Mouse (Mus musculus): Measurements from ENCODE around the gene Tpo. TPM values are rescaled to one million over a fixed set of nuclear protein-coding genes. Genes with fewer than 3 reads are reported as not detected.

The Tpo gene
- polyA plus RNA-seq, 1 experiment from 2014 or later, result not detected

DNA sequence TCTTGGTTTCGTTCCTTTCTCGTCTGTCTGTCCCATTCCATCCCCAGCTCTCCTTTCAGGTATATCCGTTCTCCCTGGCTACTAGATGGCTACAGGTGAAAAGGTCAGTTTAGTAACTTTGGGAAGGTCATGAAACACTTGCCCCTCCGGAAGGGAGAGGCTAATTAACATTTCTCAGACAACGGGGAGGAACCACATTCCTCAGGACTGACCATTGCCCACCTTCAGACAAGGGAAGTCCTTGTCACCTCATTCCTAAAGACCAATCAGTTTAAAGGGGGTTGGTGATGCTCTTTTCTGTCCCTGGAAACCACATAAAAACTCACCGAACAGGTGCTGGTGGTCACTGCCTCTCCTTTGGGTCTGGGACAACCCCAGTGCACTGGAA is 70.3 kb downstream of the Tpo start:
- ATAC-seq (replicated peaks; ENCODE audit: insufficient number of reproducible peaks, low FRiP score, low TSS enrichment), result no peak
- no peaks in the 10 kb centered on the region for H3K36me3 ChIP-seq (ENCODE audit: control insufficient read depth, insufficient read depth, low read length)
- H3K4me1 ChIP-seq (ENCODE audit: control insufficient read depth, insufficient read depth, low read length), result no peaks in the 10 kb centered on the region
- no peak overlapping the region for H3K4me2 ChIP-seq
- H3K9me3 ChIP-seq (replicated peaks; ENCODE audit: control insufficient read depth, low read length), result no peaks in the 10 kb centered on the region
- H3K4me3 ChIP-seq (ENCODE audit: low read depth, low read length), result no peak overlapping the region
- H3K27ac ChIP-seq (ENCODE audit: low read depth, low read length), result no peak overlapping the region
- no peak overlapping the region for H3K9ac ChIP-seq (ENCODE audit: low read depth, low read length)
- 35% methylated on average over 6 of the region's 6 CpGs for WGBS (ENCODE audit: insufficient replicate concordance)
- 0 out of 2 replicates have a peak, but pooled peaks cover 3% of the 10 kb centered on the region for H3K27me3 ChIP-seq (ENCODE audit: control insufficient read depth, insufficient read depth, low read length)

- Histone ChIP-seq H3K9me3 (replicated peaks; ENCODE audit: control insufficient read depth, low read length) (no peaks in the 10 kb centered on the region), H3K4me3 (ENCODE audit: low read depth, low read length) (no peak overlapping the region), H3K4me2 (no peak overlapping the region), H3K27me3 (ENCODE audit: control insufficient read depth, insufficient read depth, low read length) (0 out of 2 replicates have a peak, but pooled peaks cover 3% of the 10 kb centered on the region), H3K27ac (ENCODE audit: low read depth, low read length) (no peak overlapping the region), H3K9ac (ENCODE audit: low read depth, low read length) (no peak overlapping the region), H3K36me3 (ENCODE audit: control insufficient read depth, insufficient read depth, low read length) (no peaks in the 10 kb centered on the region), H3K4me1 (ENCODE audit: control insufficient read depth, insufficient read depth, low read length) (no peaks in the 10 kb centered on the region)
- no peak for ATAC-seq (replicated peaks; ENCODE audit: insufficient number of reproducible peaks, low FRiP score, low TSS enrichment)
- 22% methylated on average over 1 of the region's 1 CpGs for WGBS (ENCODE audit: insufficient replicate concordance)
Observed at GRCm38 (mm10) chr12:30061503-30062117, 70.8 kb downstream of the Tpo start.

GRCm38 (mm10) chr12:30058044-30058443 is 74.4 kb downstream of the Tpo start:
- no peak overlapping the region for H3K4me3 ChIP-seq (ENCODE audit: low read depth, low read length)
- no peak overlapping the region for H3K27ac ChIP-seq (ENCODE audit: low read depth, low read length)
- 40% methylated on average over 6 of the region's 6 CpGs for WGBS (ENCODE audit: insufficient replicate concordance)
- no peaks in the 10 kb centered on the region for H3K36me3 ChIP-seq (ENCODE audit: control insufficient read depth, insufficient read depth, low read length)
- H3K9ac ChIP-seq (ENCODE audit: low read depth, low read length), result no peak overlapping the region
- H3K9me3 ChIP-seq (replicated peaks; ENCODE audit: control insufficient read depth, low read length), result no peaks in the 10 kb centered on the region
- H3K4me2 ChIP-seq, result no peak overlapping the region
- no peak for ATAC-seq (replicated peaks; ENCODE audit: insufficient number of reproducible peaks, low FRiP score, low TSS enrichment)
- H3K27me3 ChIP-seq (ENCODE audit: control insufficient read depth, insufficient read depth, low read length), result 0 out of 2 replicates have a peak, but pooled peaks cover 3% of the 10 kb centered on the region
- H3K4me1 ChIP-seq (ENCODE audit: control insufficient read depth, insufficient read depth, low read length), result no peaks in the 10 kb centered on the region

DNA sequence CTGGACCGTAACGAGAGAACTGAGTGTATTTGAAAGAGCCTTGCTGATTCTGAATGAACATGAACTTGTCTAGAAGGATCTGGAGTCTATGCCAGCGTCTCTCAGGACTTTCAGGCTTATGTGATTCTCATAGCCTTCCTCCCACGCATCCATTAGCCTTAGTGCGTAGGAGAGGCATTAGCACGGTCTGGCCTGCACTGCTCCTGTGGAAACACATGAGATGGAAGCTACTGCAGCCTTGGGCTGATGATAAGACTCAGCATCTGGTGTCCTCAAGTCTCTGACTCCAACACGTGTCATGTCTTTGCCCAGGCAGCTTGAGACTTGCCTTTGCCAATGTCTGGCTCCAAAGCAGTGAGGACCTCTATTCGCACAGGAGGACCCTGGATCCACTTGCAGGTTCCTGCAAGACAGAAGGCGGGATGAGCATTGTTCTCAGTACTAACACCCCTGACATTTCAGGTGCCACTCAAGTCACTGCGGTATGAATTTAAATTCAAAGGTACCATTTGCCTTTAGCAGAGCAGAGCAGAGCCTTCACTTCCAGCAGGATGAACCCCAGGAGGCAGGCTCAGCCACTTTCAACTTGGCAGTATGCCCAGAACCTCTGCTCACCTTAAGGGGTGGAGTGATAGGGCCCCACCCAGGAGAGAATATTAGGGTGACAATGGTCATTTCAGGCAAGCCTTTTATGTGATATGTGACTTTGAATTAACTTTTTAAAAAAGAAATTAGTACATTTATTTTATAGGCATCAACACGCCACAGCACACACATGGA is 77.5 kb downstream of the Tpo start:
- Histone ChIP-seq H3K4me2 (no peak overlapping the region), H3K27ac (ENCODE audit: low read depth, low read length) (no peak overlapping the region), H3K9ac (ENCODE audit: low read depth, low read length) (no peak overlapping the region), H3K4me1 (ENCODE audit: control insufficient read depth, insufficient read depth, low read length) (no peaks in the 10 kb centered on the region), H3K9me3 (replicated peaks; ENCODE audit: control insufficient read depth, low read length) (no peaks in the 10 kb centered on the region), H3K4me3 (ENCODE audit: low read depth, low read length) (no peak overlapping the region), H3K36me3 (ENCODE audit: control insufficient read depth, insufficient read depth, low read length) (no peaks in the 10 kb centered on the region), H3K27me3 (ENCODE audit: control insufficient read depth, insufficient read depth, low read length) (0 out of 2 replicates have a peak, but pooled peaks cover 3% of the 10 kb centered on the region)
- WGBS (ENCODE audit: insufficient replicate concordance), result 81% methylated on average over 11 of the region's 11 CpGs
- no peak for ATAC-seq (replicated peaks; ENCODE audit: insufficient number of reproducible peaks, low FRiP score, low TSS enrichment)

DNA sequence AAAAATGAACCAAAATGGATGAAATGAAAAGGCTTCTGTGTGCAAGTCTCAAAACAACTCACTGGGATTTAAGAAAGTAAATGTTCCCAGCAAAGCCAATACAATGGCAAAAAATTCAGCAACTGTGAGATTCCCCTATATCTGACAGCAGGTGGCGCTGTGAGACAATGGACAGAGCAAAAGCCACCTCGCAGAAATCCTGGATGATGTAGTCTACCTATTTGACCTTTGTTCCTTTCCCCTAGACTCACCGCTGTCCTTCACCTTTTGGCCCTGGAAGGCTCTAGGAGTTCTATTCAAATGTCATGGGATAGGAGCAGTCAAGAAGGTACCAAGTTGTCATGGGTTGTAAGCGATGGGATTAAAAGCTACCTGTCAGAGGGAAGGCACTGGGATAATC is 82.2 kb downstream of the Tpo start:
- H3K27me3 ChIP-seq (ENCODE audit: control insufficient read depth, insufficient read depth, low read length), result 0 out of 2 replicates have a peak, but pooled peaks cover 4% of the 10 kb centered on the region
- H3K9me3 ChIP-seq (replicated peaks; ENCODE audit: control insufficient read depth, low read length), result no peaks in the 10 kb centered on the region
- H3K4me3 ChIP-seq (ENCODE audit: low read depth, low read length), result no peak overlapping the region
- no peaks in the 10 kb centered on the region for H3K4me1 ChIP-seq (ENCODE audit: control insufficient read depth, insufficient read depth, low read length)
- no peaks in the 10 kb centered on the region for H3K36me3 ChIP-seq (ENCODE audit: control insufficient read depth, insufficient read depth, low read length)
- no peak overlapping the region for H3K9ac ChIP-seq (ENCODE audit: low read depth, low read length)
- no peak overlapping the region for H3K27ac ChIP-seq (ENCODE audit: low read depth, low read length)
- H3K4me2 ChIP-seq, result no peak overlapping the region
- 20% methylated on average over 4 of the region's 4 CpGs for WGBS (ENCODE audit: insufficient replicate concordance)
- ATAC-seq (replicated peaks; ENCODE audit: insufficient number of reproducible peaks, low FRiP score, low TSS enrichment), result no peak

- ATAC-seq (replicated peaks; ENCODE audit: insufficient number of reproducible peaks, low FRiP score, low TSS enrichment), result no peak
- Histone ChIP-seq H3K4me3 (ENCODE audit: low read depth, low read length) (no peak overlapping the region), H3K9me3 (replicated peaks; ENCODE audit: control insufficient read depth, low read length) (no peaks in the 10 kb centered on the region), H3K4me2 (no peak overlapping the region), H3K4me1 (ENCODE audit: control insufficient read depth, insufficient read depth, low read length) (no peaks in the 10 kb centered on the region), H3K36me3 (ENCODE audit: control insufficient read depth, insufficient read depth, low read length) (no peaks in the 10 kb centered on the region), H3K27me3 (ENCODE audit: control insufficient read depth, insufficient read depth, low read length) (0 out of 2 replicates have a peak, but pooled peaks cover 4% of the 10 kb centered on the region), H3K9ac (ENCODE audit: low read depth, low read length) (no peak overlapping the region), H3K27ac (ENCODE audit: low read depth, low read length) (no peak overlapping the region)
- 66% methylated on average over 9 of the region's 9 CpGs for WGBS (ENCODE audit: insufficient replicate concordance)
Observed at GRCm38 (mm10) chr12:30049818-30050217, 82.6 kb downstream of the Tpo start.

DNA sequence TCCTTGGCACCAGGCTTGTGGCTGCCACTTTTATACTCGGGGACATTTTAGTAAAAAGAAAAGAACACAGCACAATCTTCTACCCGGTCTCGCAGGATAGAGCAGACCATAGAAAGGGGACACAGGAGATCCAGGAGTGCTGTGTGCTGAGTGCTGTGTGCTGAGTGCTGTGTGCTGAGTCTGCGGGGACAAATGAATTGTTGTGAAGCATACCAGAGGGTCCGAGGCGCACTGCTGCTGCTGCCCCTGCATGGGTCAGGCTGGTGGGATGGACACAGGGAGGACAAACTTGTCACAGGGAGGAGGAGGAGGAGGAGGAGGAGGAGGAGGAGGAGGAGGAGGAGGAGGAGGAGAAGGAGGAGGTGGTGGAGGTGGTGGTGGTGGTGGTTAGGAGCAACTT is 83.6 kb downstream of the Tpo start:
- no peak overlapping the region for H3K27ac ChIP-seq (ENCODE audit: low read depth, low read length)
- no peak overlapping the region for H3K4me3 ChIP-seq (ENCODE audit: low read depth, low read length)
- H3K4me2 ChIP-seq, result no peak overlapping the region
- 0 out of 2 replicates have a peak, but pooled peaks cover 4% of the 10 kb centered on the region for H3K27me3 ChIP-seq (ENCODE audit: control insufficient read depth, insufficient read depth, low read length)
- H3K9ac ChIP-seq (ENCODE audit: low read depth, low read length), result no peak overlapping the region
- 83% methylated on average over 6 of the region's 6 CpGs for WGBS (ENCODE audit: insufficient replicate concordance)
- ATAC-seq (replicated peaks; ENCODE audit: insufficient number of reproducible peaks, low FRiP score, low TSS enrichment), result no peak
- no peaks in the 10 kb centered on the region for H3K4me1 ChIP-seq (ENCODE audit: control insufficient read depth, insufficient read depth, low read length)
- H3K9me3 ChIP-seq (replicated peaks; ENCODE audit: control insufficient read depth, low read length), result no peaks in the 10 kb centered on the region
- no peaks in the 10 kb centered on the region for H3K36me3 ChIP-seq (ENCODE audit: control insufficient read depth, insufficient read depth, low read length)

DNA sequence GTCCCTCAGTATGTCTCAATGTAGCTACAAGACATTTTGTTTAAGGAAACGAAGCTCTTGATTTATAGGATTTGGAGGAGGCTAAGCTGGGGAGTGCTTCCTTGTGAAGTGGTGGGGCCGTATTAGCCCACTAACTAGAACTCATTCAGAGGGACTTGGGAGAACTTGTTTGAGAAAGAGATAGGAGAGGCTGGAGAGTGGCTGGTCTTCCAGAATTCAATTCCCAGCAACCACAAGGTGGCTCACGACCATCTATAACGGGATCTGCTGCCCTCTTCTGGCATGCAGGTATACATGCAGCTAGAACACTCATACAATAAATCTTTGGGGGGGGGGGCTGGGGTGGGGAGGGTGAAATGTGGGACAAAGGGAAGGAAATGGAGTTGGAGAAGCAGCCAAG is 92.3 kb downstream of the Tpo start:
- Histone ChIP-seq H3K9ac (ENCODE audit: low read depth, low read length) (no peak overlapping the region), H3K4me1 (ENCODE audit: control insufficient read depth, insufficient read depth, low read length) (no peaks in the 10 kb centered on the region), H3K27me3 (ENCODE audit: control insufficient read depth, insufficient read depth, low read length) (no peaks in the 10 kb centered on the region), H3K36me3 (ENCODE audit: control insufficient read depth, insufficient read depth, low read length) (no peaks in the 10 kb centered on the region), H3K4me3 (ENCODE audit: low read depth, low read length) (no peak overlapping the region), H3K27ac (ENCODE audit: low read depth, low read length) (no peak overlapping the region), H3K9me3 (replicated peaks; ENCODE audit: control insufficient read depth, low read length) (no peaks in the 10 kb centered on the region), H3K4me2 (no peak overlapping the region)
- 23% methylated on average over 4 of the region's 4 CpGs for WGBS (ENCODE audit: insufficient replicate concordance)
- no peak for ATAC-seq (replicated peaks; ENCODE audit: insufficient number of reproducible peaks, low FRiP score, low TSS enrichment)

Measured in heart, embryonic 11.5 days (tissue).